Mouse (Mus musculus): ENCODE data around the gene 2310011J03Rik.

GRCm38 (mm10) chr10:80320340-80320760, at the start of gene 2310011J03Rik:
- TF ChIP-seq MAFK (IDR thresholded peaks at IDR 0.05; ENCODE audit: insufficient replicate concordance, low read length) (no peak), MYC (IDR thresholded peaks at IDR 0.05; ENCODE audit: low read depth, low read length) (peak; percentile 58; the same call in 1 of the 2 replicates), GABPA (IDR thresholded peaks at IDR 0.05; ENCODE audit: insufficient replicate concordance, low read depth, low read length) (no peak), POLR2A (IDR thresholded peaks at IDR 0.05; ENCODE audit: low read depth, low read length) (peak; percentile 91), HCFC1 (IDR thresholded peaks at IDR 0.05; ENCODE audit: low read depth, low read length) (peak; percentile 84), TCF12 (IDR thresholded peaks at IDR 0.05; ENCODE audit: low read depth, low read length) (peak; percentile 76; the same call in 1 of the 2 replicates), USF2 (conservative IDR thresholded peaks at IDR 0.05; ENCODE audit: low read depth, low read length) (no peak), NRF1 (IDR thresholded peaks at IDR 0.05; ENCODE audit: low read depth, low read length) (0 out of 2 replicates have a peak, but pooled peaks have one; percentile 42), CTCF (conservative IDR thresholded peaks at IDR 0.05 in 1 of 2, IDR thresholded peaks at IDR 0.05 in 1 of 2; ENCODE audit: low read depth in 2 of 2, low read length in 2 of 2) (no peak), RAD21 (IDR thresholded peaks at IDR 0.05; ENCODE audit: low read depth, low read length) (no peak)

Data from CH12.LX (cell line).